11 mouse cellular contexts compared by ENCODE assay signal in genomic region chr4:46792280-46793026, GRCm38 (mm10).
DNase-seq lines count a peak whose midpoint lies in the region; ATAC-seq and TF ChIP-seq lines count a peak whose summit lies in the region.
"Had no signal": no experiment of that assay in that cellular context is flagged by ENCODE, and none has a peak within 500 bp of the region (broad histone marks: within the 10 kb centered on the region; RNA-seq: fewer than 3 reads in every experiment).

No protein-coding gene starts in this region.

- peak; percentile 56 to 82 for DNase-seq in layer of hippocampus, adult 18-20 months (ENCODE audit: low spot score in 2 of 2)
- DNase-seq in layer of hippocampus, adult 9-10 months (ENCODE audit: low spot score) = no peak
- peak; percentile 68 to 82 for DNase-seq in frontal cortex, postnatal 10 days (ENCODE audit: low spot score in 2 of 2)
- DNase-seq in heart, postnatal 4 days = peak; percentile 21
- DNase-seq in right cerebral cortex, postnatal 4 days = peak; percentile 66
- no peak for DNase-seq in kidney, postnatal 36 days
- no peak for DNase-seq in lung, adult 2 months
- DNase-seq: kidney, adult 9 months; lung, embryonic 14.5 days had no signal

- H3K4me1 ChIP-seq in lung, adult 2 months (ENCODE audit: control insufficient read depth, insufficient read depth, low read length) = no peaks in the 10 kb centered on the region

- TF ChIP-seq CTCF in lung, adult 2 months (IDR thresholded peaks at IDR 0.05; ENCODE audit: insufficient read depth, low read length) = no peak

- ATAC-seq in megakaryocyte progenitor cell, adult 5-6 weeks (replicated peaks; ENCODE audit: poor library complexity) = no peak

- no peak for TF ChIP-seq POLR2A in lung, adult 2 months (IDR thresholded peaks at IDR 0.05; ENCODE audit: borderline replicate concordance, extremely low read depth, low read depth, low read length)

- WGBS in lung, adult 2 months = 75% methylated on average over 9 of the region's 9 CpGs

- no peak overlapping the region for H3K4me3 ChIP-seq in lung, adult 2 months (replicated peaks; ENCODE audit: extremely low read depth, low read depth, low read length)
- H3K4me3 ChIP-seq: neural tube, embryonic 12.5 days had no signal

Comparison
In these comparisons a context has a peak if more than half of its experiments do, and no peak if none do; other contexts are left out.
1. DNase-seq: peak in layer of hippocampus, adult 18-20 months (2 of 2), frontal cortex, postnatal 10 days (2 of 2), heart, postnatal 4 days (single experiment) and right cerebral cortex, postnatal 4 days (single experiment); none in layer of hippocampus, adult 9-10 months (single experiment), kidney, postnatal 36 days (0 of 2) and lung, adult 2 months (single experiment).